Mouse (Mus musculus) liver, embryonic 15.5 days (tissue): ENCODE data around the gene Ankra2. TPM values are rescaled to one million over a fixed set of nuclear protein-coding genes. Genes with fewer than 3 reads are reported as not detected.

Experiments used
- ATAC-seq: fragments of 200-750 bp; cut with Nextera tagmentation; 2 replicates; pipeline ENCODE4 v1.8.0; 2017; ENCODE audit warnings: moderate number of reproducible peaks, mild to moderate bottlenecking, moderate library complexity; ENCODE audit not compliant: insufficient read depth
- H3K27ac ChIP-seq: fragments of 300-500 bp; sonication (generic); replicated peaks from 2 replicates; pipeline ENCODE4 v1.5.1; 2015; ENCODE audit warnings: mild to moderate bottlenecking, inconsistent platforms
- H3K27me3 ChIP-seq: fragments of 300-500 bp; sonication (generic); 2 replicates; pipeline ENCODE4 v1.6.1; 2015; ENCODE audit warnings: mild to moderate bottlenecking, inconsistent platforms
- H3K36me3 ChIP-seq: fragments of 300-500 bp; sonication (generic); replicated peaks from 2 replicates; pipeline ENCODE4 v1.6.1; 2015; ENCODE audit warnings: moderate library complexity, mild to moderate bottlenecking, inconsistent platforms
- H3K4me1 ChIP-seq: fragments of 300-500 bp; sonication (generic); replicated peaks from 2 replicates; pipeline ENCODE4 v1.6.1; 2015; ENCODE audit warnings: inconsistent platforms
- H3K4me2 ChIP-seq: fragments of 300-500 bp; sonication (generic); 2 replicates; pipeline ENCODE4 v1.6.1; 2015; ENCODE audit warnings: moderate library complexity, mild to moderate bottlenecking, inconsistent platforms
- H3K4me3 ChIP-seq: fragments of 300-500 bp; sonication (generic); replicated peaks from 2 replicates; pipeline ENCODE4 v1.5.1; 2015; ENCODE audit warnings: mild to moderate bottlenecking, inconsistent platforms
- H3K9ac ChIP-seq: fragments of 300-500 bp; sonication (generic); 2 replicates; pipeline ENCODE4 v1.6.1; 2015; ENCODE audit warnings: moderate library complexity, mild to moderate bottlenecking, inconsistent platforms
- H3K9me3 ChIP-seq: fragments of 300-500 bp; sonication (generic); replicated peaks from 2 replicates; pipeline ENCODE4 v1.6.1; 2016; ENCODE audit warnings: inconsistent platforms
- WGBS: fragments of 180-500 bp; shearing (Covaris S2); methylation state at CpG from one replicate; pipeline ENCODE4 v1.1.7; 2015; ENCODE audit warnings: mixed read lengths; ENCODE audit not compliant: insufficient replicate concordance; 5-methylcytosine and 5-hydroxymethylcytosine counted together
- polyA plus RNA-seq: library from polyadenylated mRNA; unstranded; fragments of >200 nt; fragmentation: Nextera tagmentation; extraction: Ambion mirVana; gene quantifications from 2 replicates; pipeline ENCODE4 v1.2.1, GENCODE M21; 2015

Ankra2 gene
- polyA plus RNA-seq, 1 experiment from 2014 or later: 7.5 TPM

DNA sequence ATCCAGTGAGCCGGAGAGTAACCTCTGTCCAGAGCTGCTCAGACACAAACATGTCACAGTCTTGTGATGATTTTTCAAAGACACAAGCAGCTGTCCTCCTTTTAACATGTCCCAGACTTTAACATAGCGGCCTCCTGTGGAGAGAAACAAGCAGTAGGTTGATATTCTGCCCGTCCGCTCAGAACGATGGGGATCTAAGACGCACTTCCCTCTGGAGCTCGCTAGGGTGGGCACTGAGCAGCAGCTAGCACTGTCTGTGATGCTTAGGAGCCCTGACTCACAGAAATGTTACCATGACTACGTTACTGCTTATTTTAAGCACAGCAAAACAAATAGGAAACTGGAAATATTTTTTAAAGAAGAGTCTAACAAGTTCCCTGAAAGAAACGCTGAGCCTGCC, 8.0 kb upstream of the Ankra2 start:
- Histone ChIP-seq H3K4me2 (no peak overlapping the region), H3K9ac (no peak overlapping the region), H3K9me3 (no peaks in the 10 kb centered on the region), H3K4me1 (no peaks in the 10 kb centered on the region), H3K4me3 (no peak overlapping the region), H3K27me3 (no peaks in the 10 kb centered on the region), H3K36me3 (peaks cover 82% of the 10 kb centered on the region), H3K27ac (no peak overlapping the region)
- ATAC-seq: no peak
- WGBS: 75% methylated on average over 9 of the region's 9 CpGs

GRCm38 (mm10) chr13:98263458-98263987, 649 bp downstream of the Ankra2 start:
- ATAC-seq: peak; percentile 19; the same call in 1 of the 2 replicates
- Histone ChIP-seq H3K9me3 (no peaks in the 10 kb centered on the region), H3K4me3 (peak overlapping the region; percentile 87), H3K9ac (peak overlapping the region; percentile 84), H3K27me3 (no peaks in the 10 kb centered on the region), H3K36me3 (peaks cover 23% of the 10 kb centered on the region), H3K27ac (peak overlapping the region; percentile 93), H3K4me1 (peaks cover 26% of the 10 kb centered on the region), H3K4me2 (peak overlapping the region; percentile 91)
- WGBS: under 1% methylated on average over 16 of the region's 16 CpGs

DNA sequence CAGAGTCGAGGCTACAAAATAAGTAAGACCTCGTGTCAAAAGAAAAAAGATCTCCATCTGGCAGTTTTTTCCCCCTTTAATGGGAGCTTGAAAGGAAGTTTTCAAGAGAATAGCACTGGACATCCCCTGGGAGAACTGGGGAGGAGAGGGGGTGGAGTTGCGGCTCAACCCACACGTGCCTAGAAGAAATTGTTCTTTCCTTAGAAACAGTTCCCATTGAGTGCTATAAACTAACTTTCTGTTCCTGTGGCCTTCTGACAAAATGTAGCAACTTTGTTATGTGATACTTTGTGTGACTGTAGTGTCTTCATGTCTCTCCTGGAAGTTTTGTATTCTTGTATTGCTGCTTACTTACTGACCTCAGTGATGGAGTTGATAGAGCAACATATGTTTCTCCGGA, 1.2 kb downstream of the Ankra2 start:
- H3K4me1 ChIP-seq: peaks cover 26% of the 10 kb centered on the region
- peaks cover 24% of the 10 kb centered on the region for H3K36me3 ChIP-seq
- peak overlapping the region; percentile 91 for H3K4me2 ChIP-seq
- no peaks in the 10 kb centered on the region for H3K9me3 ChIP-seq
- H3K27ac ChIP-seq: 0 out of 2 replicates have a peak overlapping the region, but pooled peaks have one; percentile 33
- H3K27me3 ChIP-seq: no peaks in the 10 kb centered on the region
- no peak for ATAC-seq
- H3K9ac ChIP-seq: peak overlapping the region; percentile 84; the same call in 1 of the 2 replicates
- WGBS: 20% methylated on average over 5 of the region's 5 CpGs
- H3K4me3 ChIP-seq: peak overlapping the region; percentile 87

DNA sequence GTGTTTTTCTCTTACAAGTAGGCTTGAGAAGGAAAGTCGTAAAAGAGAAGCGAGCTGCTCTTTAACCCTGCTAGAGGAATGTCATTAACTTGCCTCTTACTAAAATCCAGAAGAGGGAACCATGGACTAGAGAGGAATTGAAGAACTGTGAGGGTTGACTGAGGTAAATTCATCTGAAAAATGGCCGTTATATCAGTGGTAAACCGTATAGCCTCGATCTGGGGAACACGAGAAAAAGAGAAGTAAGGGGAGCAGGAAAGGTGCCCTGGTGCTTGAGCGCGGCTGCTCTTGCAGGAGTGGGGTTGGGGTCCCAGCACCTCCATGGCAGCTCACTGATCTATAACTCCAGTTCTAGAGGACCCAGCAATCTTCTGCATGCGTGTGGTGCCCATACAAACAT, 11.1 kb downstream of the Ankra2 start:
- H3K4me1 ChIP-seq: peaks cover 9% of the 10 kb centered on the region; the same call in 1 of the 2 replicates
- no peak overlapping the region for H3K4me2 ChIP-seq
- no peak overlapping the region for H3K4me3 ChIP-seq
- H3K9me3 ChIP-seq: no peaks in the 10 kb centered on the region
- no peak overlapping the region for H3K27ac ChIP-seq
- ATAC-seq: no peak
- no peaks in the 10 kb centered on the region for H3K27me3 ChIP-seq
- WGBS: 71% methylated on average over 9 of the region's 9 CpGs
- H3K9ac ChIP-seq: no peak overlapping the region
- H3K36me3 ChIP-seq: peaks cover 37% of the 10 kb centered on the region

- no peak overlapping the region for H3K4me2 ChIP-seq
- ATAC-seq: peak; percentile 57; the same call in 1 of the 2 replicates
Observed at GRCm38 (mm10) chr13:98275646-98276045, 12.8 kb downstream of the Ankra2 start.

DNA sequence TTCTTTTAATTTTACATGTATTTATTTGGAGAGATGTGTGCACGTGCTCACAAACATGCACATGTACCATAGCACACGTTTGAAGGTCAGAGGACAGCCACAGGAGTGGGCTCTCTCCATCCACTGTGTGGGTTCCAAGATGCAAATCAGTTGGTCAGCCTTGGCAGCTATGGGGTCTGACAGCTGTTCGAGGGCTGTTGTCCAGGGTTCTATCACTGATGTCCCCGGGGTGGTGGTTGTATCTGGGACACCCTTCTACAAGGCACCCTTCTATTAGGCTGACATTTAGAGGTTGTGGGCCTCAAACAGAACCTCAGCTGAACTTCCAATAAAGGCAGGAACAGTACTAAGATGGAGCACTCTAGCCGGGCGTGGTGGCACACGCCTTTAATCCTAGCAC, 13.4 kb downstream of the Ankra2 start:
- no peak overlapping the region for H3K4me2 ChIP-seq
- ATAC-seq: no peak
- no peak overlapping the region for H3K27ac ChIP-seq
- no peaks in the 10 kb centered on the region for H3K27me3 ChIP-seq
- peaks cover 30% of the 10 kb centered on the region for H3K36me3 ChIP-seq
- no peak overlapping the region for H3K9ac ChIP-seq
- H3K9me3 ChIP-seq: no peaks in the 10 kb centered on the region
- H3K4me1 ChIP-seq: peaks cover 9% of the 10 kb centered on the region; the same call in 1 of the 2 replicates
- WGBS: 71% methylated on average over 7 of the region's 7 CpGs
- no peak overlapping the region for H3K4me3 ChIP-seq

More at GRCm38 (mm10) chr13:98275646-98276045, 12.8 kb downstream of the Ankra2 start:
- H3K9ac ChIP-seq: no peak overlapping the region
- no peaks in the 10 kb centered on the region for H3K27me3 ChIP-seq
- H3K36me3 ChIP-seq: peaks cover 36% of the 10 kb centered on the region
- no peaks in the 10 kb centered on the region for H3K9me3 ChIP-seq
- peaks cover 9% of the 10 kb centered on the region; the same call in 1 of the 2 replicates for H3K4me1 ChIP-seq
- 11% methylated on average over 4 of the region's 4 CpGs for WGBS
- no peak overlapping the region for H3K27ac ChIP-seq
- H3K4me3 ChIP-seq: no peak overlapping the region

DNA sequence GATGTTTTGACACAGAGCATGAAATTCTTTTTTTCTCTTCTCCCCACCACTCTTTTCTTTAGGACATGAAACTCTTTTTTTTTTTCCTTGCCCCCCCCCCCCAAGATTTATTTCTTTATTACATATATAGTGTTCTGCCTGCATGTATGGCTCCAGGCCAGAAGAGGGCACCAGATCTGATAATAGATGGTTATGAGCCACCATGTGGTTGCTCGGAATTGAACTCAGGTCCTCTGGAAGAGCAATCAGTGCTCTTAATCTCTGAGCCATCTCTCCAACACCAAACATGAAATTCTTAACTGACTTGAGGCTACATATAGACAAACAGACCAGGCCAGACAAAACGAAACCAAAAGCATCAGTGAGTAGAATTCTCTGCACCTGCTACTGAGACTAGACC, 14.6 kb downstream of the Ankra2 start:
- WGBS: 59% methylated on average over 2 of the region's 2 CpGs
- Histone ChIP-seq H3K4me1 (peaks cover 9% of the 10 kb centered on the region; the same call in 1 of the 2 replicates), H3K9me3 (no peaks in the 10 kb centered on the region), H3K27ac (no peak overlapping the region), H3K4me3 (no peak overlapping the region), H3K9ac (no peak overlapping the region), H3K36me3 (peaks cover 19% of the 10 kb centered on the region), H3K4me2 (no peak overlapping the region), H3K27me3 (no peaks in the 10 kb centered on the region)
- ATAC-seq: no peak

GRCm38 (mm10) chr13:98279686-98280085, 16.8 kb downstream of the Ankra2 start, which contains the start of gene Gm21976:
TSS of gene Gm21976 (plus strand) at chr13:98279887.
- Histone ChIP-seq H3K36me3 (0 out of 2 replicates have a peak, but pooled peaks cover 2% of the 10 kb centered on the region), H3K4me3 (no peak within 1 kb of the TSS), H3K4me1 (peaks cover 9% of the 10 kb centered on the region; the same call in 1 of the 2 replicates), H3K9ac (no peak within 1 kb of the TSS), H3K27ac (no peak within 1 kb of the TSS), H3K9me3 (no peaks in the 10 kb centered on the region), H3K27me3 (no peaks in the 10 kb centered on the region), H3K4me2 (no peak within 1 kb of the TSS)
- WGBS: 71% methylated on average over 5 of the region's 5 CpGs
- ATAC-seq: no peak

DNA sequence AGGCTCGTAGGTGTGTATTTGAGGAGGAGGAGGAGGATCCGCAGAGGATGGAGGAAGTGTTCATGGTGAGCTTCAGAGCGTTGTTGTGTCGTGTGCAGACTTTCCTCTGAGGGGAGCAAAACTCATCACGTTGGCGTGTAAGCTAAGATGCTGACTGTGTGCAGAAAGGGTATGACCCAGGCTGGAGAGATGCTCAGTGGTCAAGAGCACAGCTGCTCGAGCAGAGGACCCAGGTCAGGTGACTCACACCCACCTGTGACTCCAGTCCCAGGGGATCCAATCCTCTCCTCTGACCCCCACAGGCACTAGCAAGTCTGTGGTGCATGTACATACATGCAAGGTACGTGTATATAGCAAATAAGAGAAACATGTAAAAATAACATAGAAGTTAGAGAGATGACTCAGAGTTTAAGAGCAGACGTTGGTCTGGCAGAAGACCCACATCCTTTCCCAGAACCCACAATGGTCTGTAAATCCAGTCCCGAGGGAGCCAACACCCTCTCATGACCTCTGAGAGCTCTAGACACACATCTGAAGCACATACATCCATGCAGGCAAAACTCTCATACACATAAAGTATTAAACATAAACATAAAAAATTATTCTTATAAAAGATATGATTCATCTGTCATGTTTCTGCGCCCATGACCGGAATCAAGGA, 18.2 kb downstream of the Ankra2 start:
- no peak overlapping the region for H3K27ac ChIP-seq
- H3K27me3 ChIP-seq: no peaks in the 10 kb centered on the region
- ATAC-seq: no peak
- H3K4me1 ChIP-seq: no peaks in the 10 kb centered on the region
- H3K4me2 ChIP-seq: no peak overlapping the region
- no peaks in the 10 kb centered on the region for H3K9me3 ChIP-seq
- no peak overlapping the region for H3K9ac ChIP-seq
- 55% methylated on average over 12 of the region's 12 CpGs for WGBS
- H3K4me3 ChIP-seq: no peak overlapping the region
- H3K36me3 ChIP-seq: no peaks in the 10 kb centered on the region

GRCm38 (mm10) chr13:98290719-98291118, 27.8 kb downstream of the Ankra2 start:
- WGBS: 28% methylated on average over 2 of the region's 2 CpGs

GRCm38 (mm10) chr13:98291712-98292111, 28.8 kb downstream of the Ankra2 start:
- Histone ChIP-seq H3K4me1 (no peaks in the 10 kb centered on the region), H3K9me3 (no peaks in the 10 kb centered on the region), H3K36me3 (no peaks in the 10 kb centered on the region), H3K27ac (no peak overlapping the region), H3K9ac (no peak overlapping the region), H3K27me3 (no peaks in the 10 kb centered on the region), H3K4me2 (no peak overlapping the region), H3K4me3 (no peak overlapping the region)
- ATAC-seq: no peak
- 65% methylated on average over 8 of the region's 8 CpGs for WGBS

More at GRCm38 (mm10) chr13:98290719-98291118, 27.8 kb downstream of the Ankra2 start:
- Histone ChIP-seq H3K27ac (no peak overlapping the region), H3K4me2 (no peak overlapping the region), H3K4me1 (no peaks in the 10 kb centered on the region), H3K4me3 (no peak overlapping the region), H3K27me3 (no peaks in the 10 kb centered on the region), H3K9me3 (no peaks in the 10 kb centered on the region), H3K36me3 (no peaks in the 10 kb centered on the region), H3K9ac (no peak overlapping the region)
- no peak for ATAC-seq
